Mouse (Mus musculus): ENCODE data around the gene Deaf1. TPM values are rescaled to one million over a fixed set of nuclear protein-coding genes. Genes with fewer than 3 reads are reported as not detected.

Deaf1 gene
- total RNA-seq, 2 experiments from 2014 or later: 32.1 to 54.5 TPM

- ATAC-seq (replicated peaks; ENCODE audit: low FRiP score, low TSS enrichment, poor library complexity, severe bottlenecking): no peak
Measured at GRCm38 (mm10) chr7:141302702-141303268, 24.7 kb downstream of the Deaf1 start.

DNA sequence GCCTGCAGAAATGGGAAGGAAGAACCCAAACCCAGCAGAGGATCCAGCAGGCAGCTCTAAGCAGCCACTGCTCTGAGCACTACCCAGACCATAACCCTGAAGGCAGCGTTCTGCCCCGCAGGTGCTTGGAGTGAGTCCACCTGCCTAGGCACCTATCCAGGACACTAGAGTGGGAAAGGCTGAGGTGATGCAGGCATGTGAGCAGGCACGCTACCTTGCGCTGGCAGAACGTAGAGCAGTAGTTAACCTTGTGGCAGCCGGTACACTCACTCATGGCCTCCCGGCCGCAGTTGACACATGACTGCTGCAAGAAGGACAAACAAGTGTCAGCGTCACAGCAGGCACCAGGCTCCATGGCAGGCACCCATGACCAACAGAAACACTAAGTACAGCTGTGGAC, 26.1 kb downstream of the Deaf1 start:
- ATAC-seq (replicated peaks; ENCODE audit: low FRiP score, low TSS enrichment, poor library complexity, severe bottlenecking): no peak

- no peak for ATAC-seq (replicated peaks; ENCODE audit: low FRiP score, low TSS enrichment, poor library complexity, severe bottlenecking)
Measured at GRCm38 (mm10) chr7:141299175-141299574, 28.3 kb downstream of the Deaf1 start.

- ATAC-seq (replicated peaks; ENCODE audit: low FRiP score, low TSS enrichment, poor library complexity, severe bottlenecking): peak; percentile 81
Measured at GRCm38 (mm10) chr7:141297926-141298650, 29.4 kb downstream of the Deaf1 start.

GRCm38 (mm10) chr7:141294479-141294878, 33.0 kb downstream of the Deaf1 start:
- ATAC-seq (replicated peaks; ENCODE audit: low FRiP score, low TSS enrichment, poor library complexity, severe bottlenecking): no peak

- ATAC-seq (replicated peaks; ENCODE audit: low FRiP score, low TSS enrichment, poor library complexity, severe bottlenecking): no peak
Measured at GRCm38 (mm10) chr7:141293852-141294471, 33.5 kb downstream of the Deaf1 start.

- no peak for ATAC-seq (replicated peaks; ENCODE audit: low FRiP score, low TSS enrichment, poor library complexity, severe bottlenecking)
Measured at GRCm38 (mm10) chr7:141292583-141293388, 34.7 kb downstream of the Deaf1 start.

GRCm38 (mm10) chr7:141291921-141292582, 35.4 kb downstream of the Deaf1 start, which contains the start of gene Drd4:
TSS of gene Drd4 (plus strand) at chr7:141292006.
- no peak for ATAC-seq (replicated peaks; ENCODE audit: low FRiP score, low TSS enrichment, poor library complexity, severe bottlenecking)

DNA sequence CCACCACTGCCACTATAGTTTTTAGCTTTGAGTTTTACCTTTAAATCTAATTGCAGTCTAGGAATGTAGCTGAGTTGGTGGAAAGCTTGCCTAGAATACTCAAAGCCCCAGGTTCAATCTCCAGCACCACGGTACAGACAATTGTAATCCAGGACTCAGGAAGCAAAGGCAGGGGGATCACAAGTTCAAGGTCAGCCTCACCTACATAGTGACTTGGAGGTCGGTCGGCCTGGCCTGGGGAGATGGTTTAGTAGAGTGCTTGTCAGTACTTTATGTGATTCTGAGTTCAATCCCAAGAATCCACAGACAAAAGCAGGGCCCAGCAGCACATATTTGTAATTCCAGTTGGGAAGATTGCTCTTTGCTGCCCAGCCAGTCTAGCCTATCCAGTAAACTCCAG, 39.4 kb downstream of the Deaf1 start:
- no peak for ATAC-seq (replicated peaks; ENCODE audit: low FRiP score, low TSS enrichment, poor library complexity, severe bottlenecking)

GRCm38 (mm10) chr7:141282756-141283155, 44.7 kb downstream of the Deaf1 start:
- ATAC-seq (replicated peaks; ENCODE audit: low FRiP score, low TSS enrichment, poor library complexity, severe bottlenecking): no peak

DNA sequence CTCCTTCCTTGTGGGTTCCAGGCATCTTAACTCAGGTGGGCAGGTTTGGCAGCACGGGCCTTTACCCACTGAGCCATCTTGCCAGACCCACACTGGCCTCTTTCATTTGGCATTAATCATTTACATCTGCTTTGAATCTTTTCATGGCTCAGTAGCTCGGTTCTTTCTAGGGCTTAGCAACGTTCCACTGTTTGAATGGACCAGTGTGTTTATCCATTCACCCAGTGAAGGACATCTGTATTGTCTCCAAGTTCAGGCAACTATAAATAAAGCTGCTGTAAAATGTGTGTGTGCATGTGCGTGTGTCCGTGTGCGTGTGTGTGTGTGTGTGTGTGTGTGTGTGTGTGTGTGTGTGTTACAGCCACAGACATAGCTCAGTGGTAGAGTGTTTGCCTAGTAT, 46.0 kb downstream of the Deaf1 start:
- no peak for ATAC-seq (replicated peaks; ENCODE audit: low FRiP score, low TSS enrichment, poor library complexity, severe bottlenecking)

GRCm38 (mm10) chr7:141278766-141279590, 48.5 kb downstream of the Deaf1 start, which contains the start of gene Sct:
TSS of gene Sct (minus strand) at chr7:141279133.
- ATAC-seq (replicated peaks; ENCODE audit: low FRiP score, low TSS enrichment, poor library complexity, severe bottlenecking): peak; percentile 29

- ATAC-seq (replicated peaks; ENCODE audit: low FRiP score, low TSS enrichment, poor library complexity, severe bottlenecking): no peak
Measured at GRCm38 (mm10) chr7:141277701-141278678, 49.5 kb downstream of the Deaf1 start.

DNA sequence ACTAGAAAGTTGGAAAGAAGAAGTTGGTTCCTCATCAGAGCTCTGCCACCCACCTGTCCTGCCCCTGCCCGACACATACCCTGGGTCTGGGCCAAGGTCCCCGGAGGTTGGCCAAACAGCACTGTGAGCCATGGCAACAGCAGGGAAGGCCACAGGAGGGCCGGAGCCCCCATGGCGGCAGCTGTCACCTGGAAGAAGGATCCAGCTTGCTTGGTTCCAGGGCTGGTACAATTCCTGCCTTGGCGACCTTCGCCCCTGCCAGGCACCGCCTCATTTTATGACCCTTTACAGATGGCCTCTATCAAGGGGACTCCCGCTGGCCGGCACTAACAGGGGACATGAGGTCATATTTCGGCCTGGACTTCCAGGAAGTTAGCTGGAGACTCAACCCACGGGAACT, 50.9 kb downstream of the Deaf1 start, which contains the start of gene Cdhr5:
TSS of gene Cdhr5 (minus strand) at position 241 of the 400 bp plus-strand sequence.
- ATAC-seq (replicated peaks; ENCODE audit: low FRiP score, low TSS enrichment, poor library complexity, severe bottlenecking): no peak

DNA sequence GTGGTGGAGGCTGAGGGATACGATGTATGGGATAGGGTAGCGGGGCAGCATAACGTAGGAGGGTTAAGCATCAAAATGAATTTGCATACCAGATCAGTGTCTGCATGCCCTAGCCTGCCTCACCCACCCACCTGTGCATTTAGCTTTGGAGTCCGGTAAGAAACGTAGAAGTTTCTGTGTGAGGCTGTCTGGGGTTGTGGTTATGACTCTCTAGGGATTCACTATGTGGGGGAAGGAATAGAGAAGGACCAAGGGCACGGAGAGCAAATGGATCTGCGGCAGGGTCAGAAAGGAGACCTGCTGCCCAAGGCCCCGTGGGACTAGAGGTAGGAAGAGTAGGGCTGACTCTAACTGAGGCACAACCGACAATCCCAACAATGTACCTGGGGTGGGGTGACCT, 52.1 kb downstream of the Deaf1 start:
- ATAC-seq (replicated peaks; ENCODE audit: low FRiP score, low TSS enrichment, poor library complexity, severe bottlenecking): no peak

DNA sequence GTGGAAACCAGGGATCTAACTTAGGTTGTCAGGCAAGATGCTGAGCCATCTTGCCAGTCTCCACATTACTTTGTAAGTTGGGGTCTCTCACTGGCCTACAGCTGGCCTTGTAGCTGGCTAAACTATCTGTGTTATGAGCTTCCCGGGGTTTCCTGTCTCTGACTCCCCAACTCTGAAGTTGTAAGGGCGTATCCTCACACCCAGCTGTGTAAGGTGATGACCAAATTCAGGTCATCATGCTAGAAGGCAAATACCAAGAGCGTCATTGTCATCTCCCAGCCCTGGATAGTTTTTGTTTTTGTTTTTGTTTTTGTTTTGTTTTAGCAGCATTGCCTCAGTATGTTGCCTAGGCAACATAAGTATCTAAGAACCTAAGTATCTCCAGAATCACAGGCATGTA, 56.9 kb downstream of the Deaf1 start:
- no peak for ATAC-seq (replicated peaks; ENCODE audit: low FRiP score, low TSS enrichment, poor library complexity, severe bottlenecking)

- no peak for ATAC-seq (replicated peaks; ENCODE audit: low FRiP score, low TSS enrichment, poor library complexity, severe bottlenecking)
Measured at GRCm38 (mm10) chr7:141269273-141269545, 58.3 kb downstream of the Deaf1 start.

Data from megakaryocyte-erythroid progenitor cell, adult 5-6 weeks (primary cell).